Comparison of ENCODE assay signal across 22 mouse cellular contexts in the genomic region with DNA sequence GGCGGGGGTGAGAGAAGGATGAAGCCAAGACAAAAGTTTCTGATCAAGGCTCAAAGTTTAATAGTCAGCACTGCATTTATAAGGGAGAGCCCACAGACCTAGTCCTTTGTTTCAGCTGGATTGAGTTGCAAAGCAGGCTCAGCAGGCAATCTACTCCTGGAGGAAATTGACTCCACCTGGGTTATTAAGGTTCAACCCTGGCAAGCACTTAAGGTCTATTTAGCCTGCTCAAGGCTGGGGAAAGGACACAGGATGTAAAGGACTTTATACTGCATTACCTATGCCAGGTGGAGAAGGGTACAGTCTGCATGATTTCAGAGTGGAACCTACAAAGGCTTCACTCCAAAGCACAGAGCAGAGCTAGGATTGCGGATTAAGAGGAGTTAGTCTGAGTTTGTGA.
A peak's percentile ranks its signal among the peaks of the same experiment; 100 is the strongest.
DNase-seq lines count a peak whose midpoint lies in the region; ATAC-seq and TF ChIP-seq lines count a peak whose summit lies in the region.
"Had no signal": no experiment of that assay in that cellular context is flagged by ENCODE, and none has a peak within 500 bp of the region (broad histone marks: within the 10 kb centered on the region; RNA-seq: fewer than 3 reads in every experiment).

No protein-coding gene starts in this region.

- H3K4me1 ChIP-seq in embryonic facial prominence, embryonic 11.5 days (ENCODE audit: control insufficient read depth, insufficient read depth, low read length) = no peaks in the 10 kb centered on the region
- no peaks in the 10 kb centered on the region for H3K4me1 ChIP-seq in limb, embryonic 11.5 days (ENCODE audit: control insufficient read depth, insufficient read depth, low read length)
- no peaks in the 10 kb centered on the region for H3K4me1 ChIP-seq in lung, postnatal 0 days (ENCODE audit: insufficient read depth, low read depth, low read length)
- no peaks in the 10 kb centered on the region for H3K4me1 ChIP-seq in heart, embryonic 11.5 days (ENCODE audit: control insufficient read depth, insufficient read depth, low read length)
- H3K4me1 ChIP-seq: embryonic facial prominence, embryonic 12.5 days; forebrain, embryonic 12.5 days; heart, embryonic 13.5 days had no signal

- ATAC-seq in embryonic facial prominence, embryonic 11.5 days (replicated peaks; ENCODE audit: insufficient number of reproducible peaks, low FRiP score, low TSS enrichment, low read depth) = no peak
- ATAC-seq in limb, embryonic 11.5 days (ENCODE audit: insufficient number of reproducible peaks, low FRiP score, low TSS enrichment, low read depth) = peak; percentile 79
- ATAC-seq in lung, postnatal 0 days = no peak
- ATAC-seq in heart, embryonic 11.5 days (replicated peaks; ENCODE audit: insufficient number of reproducible peaks, low FRiP score, low TSS enrichment) = no peak
- ATAC-seq: CD4-positive, CD25-positive, alpha-beta regulatory T cell, adult 4 months; forebrain, embryonic 16.5 days; hindbrain, embryonic 16.5 days had no signal

- DNase-seq in embryo, embryonic 11 days = peak; percentile 12
- DNase-seq in embryo, embryonic 10 days (ENCODE audit: low spot score) = no peak
- DNase-seq in embryonic facial prominence, embryonic 11.5 days (ENCODE audit: low spot score) = peak; percentile 43
- DNase-seq in limb, embryonic 11.5 days (ENCODE audit: low spot score) = peak; percentile 50
- no peak for DNase-seq in lung, postnatal 0 days (ENCODE audit: low spot score)
- DNase-seq in T-cell, adult 2 months (ENCODE audit: low spot score) = no peak
- DNase-seq: adrenal gland, postnatal 10 days; B cell, adult 2 months; cerebellum, adult 11-12 months; cerebellum, adult 9-10 months; cerebellum, postnatal 25 days; gastrocnemius, adult 2 months; gastrocnemius, postnatal 25 days; heart, postnatal 36 days; kidney, adult 2 months had no signal

- no peak overlapping the region for H3K4me3 ChIP-seq in embryonic facial prominence, embryonic 11.5 days (ENCODE audit: low read depth, low read length)
- no peak overlapping the region for H3K4me3 ChIP-seq in limb, embryonic 11.5 days (ENCODE audit: low read depth, low read length)
- H3K4me3 ChIP-seq in lung, postnatal 0 days (ENCODE audit: low read depth, low read length) = no peak overlapping the region
- H3K4me3 ChIP-seq in heart, embryonic 11.5 days (ENCODE audit: low read depth, low read length) = no peak overlapping the region
- H3K4me3 ChIP-seq: embryonic facial prominence, embryonic 12.5 days; forebrain, embryonic 12.5 days; gastrocnemius, adult 2 months; heart, embryonic 13.5 days had no signal

- no peak overlapping the region for H3K9ac ChIP-seq in embryonic facial prominence, embryonic 11.5 days (replicated peaks; ENCODE audit: low read length)
- H3K9ac ChIP-seq in limb, embryonic 11.5 days (ENCODE audit: low read length) = no peak overlapping the region
- H3K9ac ChIP-seq in lung, postnatal 0 days (replicated peaks; ENCODE audit: low read depth) = no peak overlapping the region
- H3K9ac ChIP-seq in heart, embryonic 11.5 days (ENCODE audit: low read depth, low read length) = no peak overlapping the region
- H3K9ac ChIP-seq: embryonic facial prominence, embryonic 12.5 days; forebrain, embryonic 12.5 days; heart, embryonic 13.5 days had no signal

- no peak for TF ChIP-seq CTCF in lung, postnatal 0 days (IDR thresholded peaks at IDR 0.05)

- no peak overlapping the region for H3K27ac ChIP-seq in embryonic facial prominence, embryonic 11.5 days (replicated peaks; ENCODE audit: low read depth, low read length)
- no peak overlapping the region for H3K27ac ChIP-seq in limb, embryonic 11.5 days (replicated peaks; ENCODE audit: low read depth, low read length)
- H3K27ac ChIP-seq in lung, postnatal 0 days (ENCODE audit: low read length) = no peak overlapping the region
- no peak overlapping the region for H3K27ac ChIP-seq in heart, embryonic 11.5 days (ENCODE audit: low read depth, low read length)
- H3K27ac ChIP-seq: embryonic facial prominence, embryonic 12.5 days; forebrain, embryonic 12.5 days; gastrocnemius, adult 2 months; heart, embryonic 13.5 days had no signal

- WGBS in embryonic facial prominence, embryonic 11.5 days = 53% methylated on average over 2 of the region's 2 CpGs
- 55% methylated on average over 2 of the region's 2 CpGs for WGBS in limb, embryonic 11.5 days
- 86% methylated on average over 2 of the region's 2 CpGs for whole genome bisulfite sequencing in lung, postnatal 0 days
- 83% methylated on average over 2 of the region's 2 CpGs for WGBS in heart, embryonic 11.5 days (ENCODE audit: insufficient replicate concordance)

- no peaks in the 10 kb centered on the region for H3K9me3 ChIP-seq in embryonic facial prominence, embryonic 11.5 days (replicated peaks; ENCODE audit: control insufficient read depth, low read length)
- no peaks in the 10 kb centered on the region for H3K9me3 ChIP-seq in limb, embryonic 11.5 days (ENCODE audit: control insufficient read depth, low read length)
- no peaks in the 10 kb centered on the region for H3K9me3 ChIP-seq in lung, postnatal 0 days (ENCODE audit: low read length)
- no peaks in the 10 kb centered on the region for H3K9me3 ChIP-seq in heart, embryonic 11.5 days (replicated peaks; ENCODE audit: control insufficient read depth, low read length)
- H3K9me3 ChIP-seq: embryonic facial prominence, embryonic 12.5 days; forebrain, embryonic 12.5 days; heart, embryonic 13.5 days had no signal

- H3K4me2 ChIP-seq in embryonic facial prominence, embryonic 11.5 days (ENCODE audit: low read depth, low read length) = no peak overlapping the region
- H3K4me2 ChIP-seq in limb, embryonic 11.5 days (ENCODE audit: low read depth, severe bottlenecking) = no peak overlapping the region
- no peak overlapping the region for H3K4me2 ChIP-seq in lung, postnatal 0 days (replicated peaks; ENCODE audit: low read depth, low read length)
- H3K4me2 ChIP-seq in heart, embryonic 11.5 days = no peak overlapping the region
- H3K4me2 ChIP-seq: embryonic facial prominence, embryonic 12.5 days; forebrain, embryonic 12.5 days; heart, embryonic 13.5 days had no signal

- H3K27me3 ChIP-seq in embryonic facial prominence, embryonic 11.5 days (ENCODE audit: control insufficient read depth, insufficient read depth, low read length) = no peaks in the 10 kb centered on the region
- H3K27me3 ChIP-seq in limb, embryonic 11.5 days (ENCODE audit: control insufficient read depth, insufficient read depth, low read length) = no peaks in the 10 kb centered on the region
- H3K27me3 ChIP-seq in lung, postnatal 0 days (replicated peaks; ENCODE audit: insufficient read depth, low read length) = no peaks in the 10 kb centered on the region
- H3K27me3 ChIP-seq in heart, embryonic 11.5 days (ENCODE audit: control insufficient read depth, insufficient read depth, low read length) = no peaks in the 10 kb centered on the region
- H3K27me3 ChIP-seq: embryonic facial prominence, embryonic 12.5 days; forebrain, embryonic 12.5 days; heart, embryonic 13.5 days had no signal

- H3K36me3 ChIP-seq in embryonic facial prominence, embryonic 11.5 days (replicated peaks; ENCODE audit: control insufficient read depth, insufficient read depth, low read depth, low read length) = no peaks in the 10 kb centered on the region
- H3K36me3 ChIP-seq in limb, embryonic 11.5 days (ENCODE audit: control insufficient read depth, insufficient read depth, low read length) = no peaks in the 10 kb centered on the region
- H3K36me3 ChIP-seq in lung, postnatal 0 days (ENCODE audit: insufficient read depth, low read length) = no peaks in the 10 kb centered on the region
- H3K36me3 ChIP-seq in heart, embryonic 11.5 days (ENCODE audit: control insufficient read depth, insufficient read depth, low read length) = no peaks in the 10 kb centered on the region
- H3K36me3 ChIP-seq: embryonic facial prominence, embryonic 12.5 days; forebrain, embryonic 12.5 days; heart, embryonic 13.5 days had no signal

- no peak for TF ChIP-seq EP300 in lung, postnatal 0 days (IDR thresholded peaks at IDR 0.05)

Comparison
In these comparisons a context has a peak if more than half of its experiments do, and no peak if none do; other contexts are left out.
1. DNase-seq: peak in embryo, embryonic 11 days (single experiment), embryonic facial prominence, embryonic 11.5 days (single experiment) and limb, embryonic 11.5 days (single experiment); none in embryo, embryonic 10 days (single experiment), lung, postnatal 0 days (single experiment) and T-cell, adult 2 months (single experiment).